14 mouse cellular contexts compared by ENCODE assay signal in the genomic region with DNA sequence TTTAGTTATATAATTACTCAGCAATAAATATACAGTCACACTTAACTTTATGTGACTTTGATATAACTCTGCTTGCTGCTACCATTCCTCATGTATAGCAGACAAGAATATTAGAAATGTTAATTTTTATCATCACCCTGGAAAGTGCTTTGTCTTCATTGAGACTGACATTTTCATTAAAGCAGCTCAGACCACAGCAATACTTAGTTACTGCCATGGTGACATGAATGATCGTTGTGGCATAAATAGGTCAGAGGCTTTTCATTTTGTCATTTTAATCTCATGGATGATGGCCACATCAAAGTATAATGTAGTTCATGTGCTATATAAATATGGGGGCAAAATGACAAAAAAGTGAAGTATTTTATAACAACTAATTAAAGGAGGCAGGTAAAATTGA.
"Had no signal": no experiment of that assay in that cellular context is flagged by ENCODE, and none has a peak within 500 bp of the region (broad histone marks: within the 10 kb centered on the region; RNA-seq: fewer than 3 reads in every experiment).

No protein-coding gene starts in this region.

- H3K27me3 ChIP-seq: midbrain, embryonic 12.5 days; midbrain, embryonic 15.5 days; neural tube, embryonic 13.5 days; stomach, embryonic 15.5 days had no signal

- ATAC-seq: midbrain, embryonic 15.5 days had no signal

- H3K9ac ChIP-seq: lung, embryonic 14.5 days; midbrain, embryonic 12.5 days; midbrain, embryonic 15.5 days; neural tube, embryonic 13.5 days; stomach, embryonic 15.5 days had no signal

- DNase-seq: lung, adult 18-20 months; lung, embryonic 14.5 days; lung, postnatal 10 days; lung, postnatal 4 days; right cerebral cortex, postnatal 14 days; thymus, adult 2 months; thymus, postnatal 25 days; thymus, postnatal 4 days had no signal

- H3K9me3 ChIP-seq: midbrain, embryonic 10.5 days; midbrain, embryonic 12.5 days; midbrain, embryonic 15.5 days; neural tube, embryonic 13.5 days; stomach, embryonic 15.5 days had no signal

- H3K27ac ChIP-seq: midbrain, embryonic 10.5 days; midbrain, embryonic 12.5 days; midbrain, embryonic 15.5 days; neural tube, embryonic 13.5 days; stomach, embryonic 15.5 days; stomach, postnatal 0 days had no signal

- H3K4me1 ChIP-seq: stomach, embryonic 15.5 days had no signal

- H3K4me3 ChIP-seq: midbrain, embryonic 10.5 days; midbrain, embryonic 12.5 days; midbrain, embryonic 15.5 days; neural tube, embryonic 13.5 days; stomach, embryonic 15.5 days had no signal

- H3K36me3 ChIP-seq: midbrain, embryonic 10.5 days; midbrain, embryonic 12.5 days; midbrain, embryonic 15.5 days; neural tube, embryonic 13.5 days; stomach, embryonic 15.5 days had no signal

- H3K4me2 ChIP-seq: lung, embryonic 14.5 days; midbrain, embryonic 12.5 days; midbrain, embryonic 15.5 days; neural tube, embryonic 13.5 days; stomach, embryonic 15.5 days had no signal
